In the genomic region with DNA sequence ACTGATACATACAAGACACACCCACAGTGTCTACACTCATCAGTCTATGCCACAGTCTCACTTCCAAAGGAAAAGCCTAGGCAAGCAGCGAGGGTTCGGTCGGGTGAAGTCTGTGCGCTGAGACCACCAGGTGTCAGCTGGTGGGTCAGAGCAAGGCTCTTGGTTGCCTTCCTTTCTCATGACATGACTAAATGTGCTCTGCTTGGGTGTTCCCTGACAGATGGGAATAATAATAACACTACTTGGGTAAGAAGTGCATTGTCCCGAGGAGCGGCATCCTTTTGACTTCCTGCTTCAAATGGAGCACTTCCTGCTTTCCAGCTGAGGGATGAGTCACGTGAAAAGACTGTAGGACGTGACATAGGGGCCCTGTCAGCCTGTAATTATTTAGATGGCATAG, we compare ENCODE assay signal across 10 mouse cellular contexts.
DNase-seq lines count a peak whose midpoint lies in the region; ATAC-seq and TF ChIP-seq lines count a peak whose summit lies in the region.
"Had no signal": no experiment of that assay in that cellular context is flagged by ENCODE, and none has a peak within 500 bp of the region (broad histone marks: within the 10 kb centered on the region; RNA-seq: fewer than 3 reads in every experiment).

No protein-coding gene starts in this region.

- TF ChIP-seq POLR2A in lung, adult 2 months (IDR thresholded peaks at IDR 0.05; ENCODE audit: borderline replicate concordance, extremely low read depth, low read depth, low read length): no peak

- no peak; the same call in 1 of the 2 replicates for ATAC-seq in neural tube, embryonic 13.5 days (ENCODE audit: low read depth)
- ATAC-seq in neural tube, embryonic 15.5 days (ENCODE audit: low FRiP score): no peak
- ATAC-seq in activated CD4-positive, CD25-positive, alpha-beta regulatory T cell, adult 4 months: no peak
- no peak for ATAC-seq in midbrain, embryonic 16.5 days

- no peak overlapping the region for H3K4me3 ChIP-seq in neural tube, embryonic 13.5 days
- H3K4me3 ChIP-seq in neural tube, embryonic 15.5 days (replicated peaks): no peak overlapping the region
- peak overlapping the region; percentile 4 for H3K4me3 ChIP-seq in lung, adult 2 months (replicated peaks; ENCODE audit: extremely low read depth, low read depth, low read length)
- H3K4me3 ChIP-seq in midbrain, embryonic 16.5 days (ENCODE audit: low read depth, low read length): no peak overlapping the region

- H3K9me3 ChIP-seq in neural tube, embryonic 13.5 days: no peaks in the 10 kb centered on the region
- no peaks in the 10 kb centered on the region for H3K9me3 ChIP-seq in neural tube, embryonic 15.5 days (replicated peaks)
- H3K9me3 ChIP-seq in midbrain, embryonic 16.5 days (replicated peaks; ENCODE audit: control insufficient read depth, low read length, poor library complexity, severe bottlenecking): no peaks in the 10 kb centered on the region

- H3K4me1 ChIP-seq in neural tube, embryonic 13.5 days (replicated peaks): peaks cover 24% of the 10 kb centered on the region
- peaks cover 7% of the 10 kb centered on the region; the same call in 1 of the 2 replicates for H3K4me1 ChIP-seq in neural tube, embryonic 15.5 days
- H3K4me1 ChIP-seq in lung, adult 2 months (ENCODE audit: control insufficient read depth, insufficient read depth, low read length): peaks cover 6% of the 10 kb centered on the region
- no peaks in the 10 kb centered on the region for H3K4me1 ChIP-seq in midbrain, embryonic 16.5 days (ENCODE audit: control insufficient read depth, insufficient read depth, low read length)

- no peaks in the 10 kb centered on the region for H3K27me3 ChIP-seq in neural tube, embryonic 13.5 days
- no peaks in the 10 kb centered on the region for H3K27me3 ChIP-seq in neural tube, embryonic 15.5 days (replicated peaks)
- no peaks in the 10 kb centered on the region for H3K27me3 ChIP-seq in midbrain, embryonic 16.5 days (ENCODE audit: control insufficient read depth, insufficient read depth, low read depth, low read length)

- DNase-seq in adrenal gland, postnatal 10 days: peak; percentile 14
- DNase-seq in adrenal gland, adult 8-10 months: no peak
- no peak for DNase-seq in lung, adult 2 months
- no peak for DNase-seq in ovary, postnatal 14 days (ENCODE audit: low spot score)
- DNase-seq: cerebellum, postnatal 25 days; thymus, adult 2 months had no signal

- WGBS in neural tube, embryonic 13.5 days: 53% methylated on average over 8 of the region's 8 CpGs
- WGBS in neural tube, embryonic 15.5 days: 53% methylated on average over 8 of the region's 8 CpGs
- 40% methylated on average over 8 of the region's 8 CpGs for WGBS in lung, adult 2 months
- WGBS in midbrain, embryonic 16.5 days: 80% methylated on average over 8 of the region's 8 CpGs

- H3K4me2 ChIP-seq in neural tube, embryonic 13.5 days: no peak overlapping the region
- H3K4me2 ChIP-seq in neural tube, embryonic 15.5 days: no peak overlapping the region
- H3K4me2 ChIP-seq in midbrain, embryonic 16.5 days (ENCODE audit: low read length): no peak overlapping the region

- H3K27ac ChIP-seq in neural tube, embryonic 13.5 days (replicated peaks): peak overlapping the region; percentile 46; the same call in 1 of the 2 replicates
- no peak overlapping the region for H3K27ac ChIP-seq in neural tube, embryonic 15.5 days (replicated peaks)
- no peak overlapping the region for H3K27ac ChIP-seq in midbrain, embryonic 16.5 days (ENCODE audit: low read length)

- 0 out of 2 replicates have a peak, but pooled peaks have one; percentile 11 for TF ChIP-seq CTCF in lung, adult 2 months (IDR thresholded peaks at IDR 0.05; ENCODE audit: insufficient read depth, low read length)

- no peak overlapping the region for H3K9ac ChIP-seq in neural tube, embryonic 13.5 days
- H3K9ac ChIP-seq in neural tube, embryonic 15.5 days (replicated peaks): no peak overlapping the region
- H3K9ac ChIP-seq in midbrain, embryonic 16.5 days (ENCODE audit: low read depth, low read length): no peak overlapping the region

- H3K36me3 ChIP-seq in neural tube, embryonic 13.5 days: no peaks in the 10 kb centered on the region
- no peaks in the 10 kb centered on the region for H3K36me3 ChIP-seq in neural tube, embryonic 15.5 days
- H3K36me3 ChIP-seq in midbrain, embryonic 16.5 days (ENCODE audit: control insufficient read depth, insufficient read depth, low read length): no peaks in the 10 kb centered on the region
